Mouse (Mus musculus) lung, adult 2 months (tissue): ENCODE measurements around the gene Camk2d.

Source experiments
- CTCF ChIP-seq: fragments of 200-500 bp; IDR thresholded peaks from 2 replicates; pipeline ENCODE4 v1.5.1; 2011; ENCODE audit warnings: mild to moderate bottlenecking, low read length, control low read depth; ENCODE audit not compliant: insufficient read depth
- POLR2A ChIP-seq: fragments of 200-500 bp; IDR thresholded peaks from 2 replicates; pipeline ENCODE4 v1.6.1; 2011; ENCODE audit warnings: low read depth, mild to moderate bottlenecking, control low read depth, low read length, borderline replicate concordance; ENCODE audit errors: extremely low read depth

DNA sequence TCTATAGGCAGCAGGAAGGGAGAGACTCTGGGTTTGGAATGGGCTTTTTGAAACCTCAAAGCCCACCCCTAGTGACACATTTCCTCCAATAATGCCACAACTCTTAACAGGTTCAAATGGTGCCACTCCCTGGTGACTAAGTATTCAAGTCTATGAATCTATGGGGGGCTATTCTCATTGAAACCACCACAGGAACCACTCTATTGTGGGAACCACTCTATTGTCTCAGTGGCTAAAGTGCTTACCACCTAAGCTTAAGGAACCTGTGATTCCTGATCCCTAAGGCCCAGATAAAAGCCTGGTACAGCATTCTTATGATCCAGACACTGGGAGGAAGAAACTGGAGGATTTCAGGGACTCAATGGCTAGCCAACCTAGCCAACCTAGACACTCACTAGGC lies 179.9 kb downstream of the Camk2d start:
- TF ChIP-seq POLR2A (no peak), CTCF (no peak)
